Mouse (Mus musculus) testis, adult 2 months (tissue): ENCODE results near the gene Mpzl3.

Source experiments
- CTCF ChIP-seq: fragments of 200-500 bp; IDR thresholded peaks from 2 replicates; pipeline ENCODE4 v1.5.1; 2012; ENCODE audit warnings: low read depth, mild to moderate bottlenecking, inconsistent platforms, low read length, moderate library complexity; ENCODE audit not compliant: control insufficient read depth, insufficient read depth, insufficient replicate concordance
- POLR2A ChIP-seq: fragments of 200-500 bp; IDR thresholded peaks from 2 replicates; pipeline ENCODE4 v1.6.1; 2012; ENCODE audit warnings: low read depth, mild to moderate bottlenecking, inconsistent platforms, low read length, moderate library complexity; ENCODE audit not compliant: control insufficient read depth

DNA sequence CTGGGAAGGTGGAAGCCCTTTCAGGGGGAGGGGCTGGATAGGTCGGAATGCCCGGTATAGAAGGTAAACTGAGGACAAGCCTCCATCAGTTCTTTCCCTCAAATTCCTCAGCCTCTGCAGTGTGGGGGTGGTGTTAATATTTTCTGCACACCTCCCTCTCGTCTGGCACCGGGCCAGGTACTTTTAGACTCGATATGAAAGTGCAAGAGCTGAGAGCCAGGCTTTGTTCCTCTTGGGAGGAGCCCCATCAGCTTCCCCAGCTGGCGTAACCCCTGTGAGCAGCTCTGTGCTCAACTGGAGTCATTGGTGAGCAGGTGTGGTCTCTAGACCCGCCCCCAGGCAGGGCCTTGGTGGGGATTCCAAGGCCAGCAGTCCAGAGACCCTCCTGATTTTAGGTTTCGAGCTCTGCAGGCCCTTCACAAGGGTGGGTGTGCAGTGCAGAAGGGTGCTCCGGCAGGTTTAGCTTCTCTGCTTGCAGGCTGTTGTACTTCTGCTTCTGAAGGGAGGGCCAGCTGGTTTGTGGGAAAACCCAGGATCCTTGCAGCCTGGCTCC is 67.3 kb downstream of the Mpzl3 start:
- TF ChIP-seq CTCF = no peak
- no peak for TF ChIP-seq POLR2A
